ENCODE assay signal across 8 mouse cellular contexts in genomic region chr14:61360131-61360980, GRCm38 (mm10). TPM values are rescaled to one million over a fixed set of nuclear protein-coding genes. Genes with fewer than 3 reads are reported as not detected.
A peak's percentile ranks its signal among the peaks of the same experiment; 100 is the strongest.
DNase-seq lines count a peak whose midpoint lies in the region; TF ChIP-seq lines count a peak whose summit lies in the region.

Gene Ebpl, minus strand, starts transcription at chr14:61360439.

- H3K4me1 ChIP-seq in megakaryocyte, embryonic 14.5 days, result peaks cover 47% of the 10 kb centered on the region

- H3K9me3 ChIP-seq in megakaryocyte, embryonic 14.5 days, result no peaks in the 10 kb centered on the region

- H3K27me3 ChIP-seq in megakaryocyte, embryonic 14.5 days (replicated peaks), result no peaks in the 10 kb centered on the region

- peak; percentile 72 for DNase-seq in WW6 (ENCODE audit: low read depth, low spot score)
- DNase-seq in cerebellum, postnatal 4 days (ENCODE audit: low spot score in 2 of 2), result peak; percentile 54 to 81
- DNase-seq in gastrocnemius, adult 2 months, result peak; percentile 97
- peak; percentile 54 for DNase-seq in hindlimb bud, embryonic 11.5 days (ENCODE audit: extremely low spot score, low read depth, low spot score)
- DNase-seq in left cerebral cortex, adult 8-10 months (ENCODE audit: low spot score in 2 of 2), result peak; percentile 75 to 91
- DNase-seq in right cerebral cortex, postnatal 10 days (ENCODE audit: low spot score in 2 of 2), result peak; percentile 93
- peak; percentile 87 for DNase-seq in urinary bladder, postnatal 25 days (ENCODE audit: low spot score)

- intact Hi-C loops in gastrocnemius, adult 2 months (cut with DNase I), result no loop called here

- H3K36me3 ChIP-seq in megakaryocyte, embryonic 14.5 days (replicated peaks; ENCODE audit: low read length), result peaks cover 15% of the 10 kb centered on the region

- TF ChIP-seq CTCF in gastrocnemius, adult 2 months (IDR thresholded peaks at IDR 0.05), result peak; percentile 32; the same call in 1 of the 2 replicates

- H3K27ac ChIP-seq in gastrocnemius, adult 2 months, result peak within 1 kb of the TSS; percentile 93

- peak within 1 kb of the TSS; percentile 84 for H3K4me3 ChIP-seq in gastrocnemius, adult 2 months
- peak within 1 kb of the TSS; percentile 95 for H3K4me3 ChIP-seq in megakaryocyte, embryonic 14.5 days (replicated peaks)

RNA-seq across cellular contexts. Expression of gene Ebpl, which starts in this region (rescaled TPM):
- 1 to 10 TPM; 1.1 to 1.2 TPM for total RNA-seq in gastrocnemius, adult 2 months (2021)
- 1 to 10 TPM; 3.4 to 5.1 (median 4.3) TPM for total RNA-seq in left cerebral cortex, adult 8-10 months (2022)
- polyA plus RNA-seq in megakaryocyte, embryonic 14.5 days (2012; ENCODE audit: insufficient read depth, low replicate concordance), result 0.85 and 1.0 TPM in 2 replicates

Comparison
In these comparisons a context has a peak if more than half of its experiments do, and no peak if none do; other contexts are left out.
1. Peak in every context shown above with its lines: DNase-seq, H3K4me3 ChIP-seq and H3K27ac ChIP-seq.